Mouse (Mus musculus): ENCODE measurements at regions not wholly inside any gene's neighbourhood (a gene's known extent, or its start where the extent isn't known, plus 50 kb on each side); places are given as distances from the start of the nearest gene placed in this dataset.

GRCm38 (mm10) chr7:70908921-70909320 lies 442.4 kb downstream of the Gm10295 start:
- no peak overlapping the region for H3K9ac ChIP-seq (ENCODE audit: low read depth, low read length)
- no peak overlapping the region for H3K4me3 ChIP-seq (ENCODE audit: low read length)
- no peaks in the 10 kb centered on the region for H3K27me3 ChIP-seq (ENCODE audit: control insufficient read depth, insufficient read depth, low read length)
- no peaks in the 10 kb centered on the region for H3K36me3 ChIP-seq (ENCODE audit: control insufficient read depth, insufficient read depth, low read length)
- H3K27ac ChIP-seq (ENCODE audit: low read depth, low read length), result no peak overlapping the region
- no peak overlapping the region for H3K4me2 ChIP-seq (replicated peaks; ENCODE audit: low read depth, low read length)
- ATAC-seq (ENCODE audit: low FRiP score, low TSS enrichment), result no peak
- 53% methylated on average over 3 of the region's 3 CpGs for whole genome bisulfite sequencing
- H3K9me3 ChIP-seq (ENCODE audit: control insufficient read depth, low read length), result no peaks in the 10 kb centered on the region
- H3K4me1 ChIP-seq (ENCODE audit: control insufficient read depth, insufficient read depth, low read length), result no peaks in the 10 kb centered on the region

DNA sequence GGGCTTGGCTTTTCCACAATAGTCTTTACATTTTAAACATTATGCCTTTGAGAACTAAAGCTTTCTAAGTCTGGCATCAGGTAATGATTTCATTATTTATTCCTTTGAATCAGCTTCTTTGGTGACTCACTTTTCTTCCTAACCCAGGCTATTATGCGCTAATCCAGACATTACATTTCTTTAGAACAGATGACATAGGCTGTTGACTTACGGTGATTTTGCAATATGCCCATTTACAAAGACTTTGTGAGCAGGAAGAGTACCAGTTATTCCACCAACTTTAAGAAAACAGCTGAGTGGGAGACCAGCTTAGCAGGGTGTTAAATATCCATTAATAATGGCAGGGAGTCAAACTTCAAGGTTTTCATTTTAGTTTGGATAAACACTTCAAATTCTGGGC lies 459.6 kb downstream of the Gm10295 start:
- Histone ChIP-seq H3K27me3 (ENCODE audit: control insufficient read depth, insufficient read depth, low read length) (no peaks in the 10 kb centered on the region), H3K4me1 (ENCODE audit: control insufficient read depth, insufficient read depth, low read length) (no peaks in the 10 kb centered on the region), H3K9ac (ENCODE audit: low read depth, low read length) (no peak overlapping the region), H3K27ac (ENCODE audit: low read depth, low read length) (no peak overlapping the region), H3K9me3 (ENCODE audit: control insufficient read depth, low read length) (no peaks in the 10 kb centered on the region), H3K36me3 (ENCODE audit: control insufficient read depth, insufficient read depth, low read length) (no peaks in the 10 kb centered on the region), H3K4me2 (replicated peaks; ENCODE audit: low read depth, low read length) (no peak overlapping the region), H3K4me3 (ENCODE audit: low read length) (no peak overlapping the region)
- whole genome bisulfite sequencing, result 93% methylated on average over 2 of the region's 2 CpGs
- no peak for ATAC-seq (ENCODE audit: low FRiP score, low TSS enrichment)

DNA sequence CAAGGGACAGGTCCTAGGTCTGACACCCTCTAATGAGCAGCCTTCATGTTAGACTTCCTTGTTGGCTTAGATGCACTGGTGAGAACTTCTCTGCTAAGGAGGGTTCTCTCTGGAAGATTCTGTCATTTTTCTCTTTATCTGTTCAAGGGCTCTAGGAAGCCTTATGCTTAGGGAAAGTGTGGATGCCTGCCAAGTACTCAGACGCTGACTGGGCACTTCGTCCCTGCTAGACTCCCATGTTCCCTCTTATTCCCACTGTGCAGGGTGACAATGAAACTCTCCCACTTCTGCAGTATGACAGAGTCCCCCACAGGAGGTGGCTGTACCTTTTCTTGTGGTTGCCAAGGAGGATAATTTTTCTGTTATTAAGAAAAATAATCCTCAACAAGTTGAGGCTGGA lies 470.8 kb downstream of the Gm10295 start:
- Histone ChIP-seq H3K4me2 (replicated peaks; ENCODE audit: low read depth, low read length) (no peak overlapping the region), H3K36me3 (ENCODE audit: control insufficient read depth, insufficient read depth, low read length) (no peaks in the 10 kb centered on the region), H3K27ac (ENCODE audit: low read depth, low read length) (no peak overlapping the region), H3K9me3 (ENCODE audit: control insufficient read depth, low read length) (no peaks in the 10 kb centered on the region), H3K4me3 (ENCODE audit: low read length) (no peak overlapping the region), H3K4me1 (ENCODE audit: control insufficient read depth, insufficient read depth, low read length) (no peaks in the 10 kb centered on the region), H3K9ac (ENCODE audit: low read depth, low read length) (no peak overlapping the region), H3K27me3 (ENCODE audit: control insufficient read depth, insufficient read depth, low read length) (no peaks in the 10 kb centered on the region)
- ATAC-seq (ENCODE audit: low FRiP score, low TSS enrichment), result no peak
- 74% methylated on average over 2 of the region's 2 CpGs for WGBS

GRCm38 (mm10) chr7:70874393-70874792 lies 476.9 kb downstream of the Gm10295 start:
- H3K27me3 ChIP-seq (ENCODE audit: control insufficient read depth, insufficient read depth, low read length), result no peaks in the 10 kb centered on the region
- no peaks in the 10 kb centered on the region; the same call in 1 of the 2 replicates for H3K4me1 ChIP-seq (ENCODE audit: control insufficient read depth, insufficient read depth, low read length)
- no peak overlapping the region for H3K9ac ChIP-seq (ENCODE audit: low read depth, low read length)
- no peak overlapping the region for H3K4me2 ChIP-seq (replicated peaks; ENCODE audit: low read depth, low read length)
- no peak overlapping the region for H3K4me3 ChIP-seq (ENCODE audit: low read length)
- H3K9me3 ChIP-seq (ENCODE audit: control insufficient read depth, low read length), result no peaks in the 10 kb centered on the region
- H3K36me3 ChIP-seq (ENCODE audit: control insufficient read depth, insufficient read depth, low read length), result no peaks in the 10 kb centered on the region
- no peak overlapping the region for H3K27ac ChIP-seq (ENCODE audit: low read depth, low read length)
- WGBS, result 72% methylated on average over 2 of the region's 2 CpGs
- ATAC-seq (ENCODE audit: low FRiP score, low TSS enrichment), result no peak

- Histone ChIP-seq H3K27me3 (ENCODE audit: control insufficient read depth, insufficient read depth, low read length) (no peaks in the 10 kb centered on the region), H3K4me1 (ENCODE audit: control insufficient read depth, insufficient read depth, low read length) (no peaks in the 10 kb centered on the region; the same call in 1 of the 2 replicates), H3K36me3 (ENCODE audit: control insufficient read depth, insufficient read depth, low read length) (no peaks in the 10 kb centered on the region), H3K9ac (ENCODE audit: low read depth, low read length) (no peak overlapping the region), H3K4me3 (ENCODE audit: low read length) (no peak overlapping the region), H3K4me2 (replicated peaks; ENCODE audit: low read depth, low read length) (no peak overlapping the region), H3K27ac (ENCODE audit: low read depth, low read length) (no peak overlapping the region), H3K9me3 (ENCODE audit: control insufficient read depth, low read length) (no peaks in the 10 kb centered on the region)
- 75% methylated on average over 10 of the region's 10 CpGs for WGBS
- no peak for ATAC-seq (ENCODE audit: low FRiP score, low TSS enrichment)
These were observed 480.3 kb downstream of the Gm10295 start for GRCm38 (mm10) chr7:70870841-70871534.

DNA sequence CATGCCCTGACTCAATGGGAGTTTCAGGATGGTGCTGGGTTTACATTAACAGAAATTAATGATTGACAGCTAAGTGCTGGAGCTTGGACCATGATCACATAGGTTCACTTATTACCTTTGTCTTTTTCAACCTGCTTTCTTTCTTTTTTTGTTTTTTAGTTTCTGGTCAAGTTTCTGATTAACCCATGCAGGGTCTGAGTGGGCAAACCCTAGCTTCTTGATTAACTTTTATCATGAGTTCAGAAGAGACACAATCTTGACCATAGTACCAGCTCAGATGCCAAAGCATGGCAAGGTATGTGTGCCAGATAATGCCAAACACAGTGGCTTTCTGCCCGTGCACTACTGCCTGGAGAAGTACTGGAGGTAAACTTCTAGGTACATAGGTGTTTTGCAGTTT lies 482.2 kb downstream of the Gm10295 start:
- Histone ChIP-seq H3K9me3 (ENCODE audit: control insufficient read depth, low read length) (no peaks in the 10 kb centered on the region), H3K36me3 (ENCODE audit: control insufficient read depth, insufficient read depth, low read length) (no peaks in the 10 kb centered on the region), H3K4me3 (ENCODE audit: low read length) (no peak overlapping the region), H3K4me1 (ENCODE audit: control insufficient read depth, insufficient read depth, low read length) (no peaks in the 10 kb centered on the region; the same call in 1 of the 2 replicates), H3K9ac (ENCODE audit: low read depth, low read length) (no peak overlapping the region), H3K4me2 (replicated peaks; ENCODE audit: low read depth, low read length) (no peak overlapping the region), H3K27ac (ENCODE audit: low read depth, low read length) (no peak overlapping the region), H3K27me3 (ENCODE audit: control insufficient read depth, insufficient read depth, low read length) (no peaks in the 10 kb centered on the region)
- 62% methylated on average over 1 of the region's 1 CpGs for WGBS
- ATAC-seq (ENCODE audit: low FRiP score, low TSS enrichment), result peak; percentile 55; the same call in 1 of the 2 replicates

DNA sequence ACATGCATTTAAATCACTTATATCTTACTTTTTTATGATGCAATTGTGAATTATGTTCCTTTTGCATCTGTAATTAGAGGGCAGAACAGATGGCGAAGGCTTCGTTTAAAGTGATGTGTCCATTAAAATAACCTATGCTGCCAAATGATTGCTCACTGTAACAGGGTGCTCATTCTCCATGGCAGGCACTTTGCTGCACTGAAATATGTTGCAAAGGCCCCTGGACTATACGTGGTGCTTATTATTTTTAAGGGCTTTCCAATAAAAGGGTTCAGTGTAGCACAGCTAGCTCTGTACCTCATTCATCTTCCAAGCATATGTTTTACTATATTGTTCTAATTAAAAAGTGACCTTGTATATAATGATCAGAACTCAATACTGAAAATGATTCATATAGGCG lies 491.3 kb downstream of the Gm10295 start:
- Histone ChIP-seq H3K9me3 (ENCODE audit: control insufficient read depth, low read length) (no peaks in the 10 kb centered on the region), H3K4me2 (replicated peaks; ENCODE audit: low read depth, low read length) (no peak overlapping the region), H3K27ac (ENCODE audit: low read depth, low read length) (no peak overlapping the region), H3K4me3 (ENCODE audit: low read length) (no peak overlapping the region), H3K36me3 (ENCODE audit: control insufficient read depth, insufficient read depth, low read length) (no peaks in the 10 kb centered on the region), H3K4me1 (ENCODE audit: control insufficient read depth, insufficient read depth, low read length) (no peaks in the 10 kb centered on the region), H3K27me3 (ENCODE audit: control insufficient read depth, insufficient read depth, low read length) (no peaks in the 10 kb centered on the region), H3K9ac (ENCODE audit: low read depth, low read length) (no peak overlapping the region)
- WGBS, result 75% methylated on average over 4 of the region's 4 CpGs
- ATAC-seq (ENCODE audit: low FRiP score, low TSS enrichment), result no peak

DNA sequence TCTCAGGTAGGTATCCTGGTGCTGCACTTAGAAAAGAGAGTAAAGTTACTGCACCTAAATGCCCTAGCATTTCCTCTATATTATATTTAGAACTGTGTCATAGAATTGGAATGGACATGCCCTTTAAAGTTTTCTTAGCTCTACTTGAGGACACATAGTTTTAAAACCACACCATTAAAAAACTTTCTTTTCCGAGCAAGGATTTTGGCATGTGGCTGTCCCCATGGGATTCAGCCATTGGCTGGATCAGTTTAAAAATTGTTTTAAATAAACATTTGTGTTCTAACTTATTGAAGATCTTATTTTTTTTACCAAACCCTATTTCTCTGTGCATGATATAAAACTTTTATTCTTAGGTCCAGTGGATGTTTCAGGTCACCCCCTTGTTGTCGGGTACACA lies 484.2 kb upstream of the Nr2f2 start:
- Histone ChIP-seq H3K36me3 (ENCODE audit: control insufficient read depth, insufficient read depth, low read length) (no peaks in the 10 kb centered on the region), H3K9ac (ENCODE audit: low read depth, low read length) (no peak overlapping the region), H3K4me2 (replicated peaks; ENCODE audit: low read depth, low read length) (no peak overlapping the region), H3K27me3 (ENCODE audit: control insufficient read depth, insufficient read depth, low read length) (no peaks in the 10 kb centered on the region), H3K27ac (ENCODE audit: low read depth, low read length) (no peak overlapping the region), H3K9me3 (ENCODE audit: control insufficient read depth, low read length) (no peaks in the 10 kb centered on the region), H3K4me3 (ENCODE audit: low read length) (no peak overlapping the region), H3K4me1 (ENCODE audit: control insufficient read depth, insufficient read depth, low read length) (peaks cover 6% of the 10 kb centered on the region)
- no peak for ATAC-seq (ENCODE audit: low FRiP score, low TSS enrichment)
- 79% methylated on average over 2 of the region's 2 CpGs for WGBS

- Histone ChIP-seq H3K27ac (ENCODE audit: low read depth, low read length) (peak overlapping the region; percentile 1; the same call in 1 of the 2 replicates), H3K4me2 (replicated peaks; ENCODE audit: low read depth, low read length) (no peak overlapping the region)
- ATAC-seq (ENCODE audit: low FRiP score, low TSS enrichment), result peak; percentile 93
These were observed 481.7 kb upstream of the Nr2f2 start for GRCm38 (mm10) chr7:70848016-70848776.

More at GRCm38 (mm10) chr7:70848016-70848776, 481.7 kb upstream of the Nr2f2 start:
- Histone ChIP-seq H3K4me3 (ENCODE audit: low read length) (no peak overlapping the region), H3K4me1 (ENCODE audit: control insufficient read depth, insufficient read depth, low read length) (peaks cover 11% of the 10 kb centered on the region), H3K27me3 (ENCODE audit: control insufficient read depth, insufficient read depth, low read length) (no peaks in the 10 kb centered on the region), H3K9me3 (ENCODE audit: control insufficient read depth, low read length) (no peaks in the 10 kb centered on the region), H3K9ac (ENCODE audit: low read depth, low read length) (no peak overlapping the region), H3K36me3 (ENCODE audit: control insufficient read depth, insufficient read depth, low read length) (no peaks in the 10 kb centered on the region)
- WGBS, result 24% methylated on average over 4 of the region's 4 CpGs
